Mouse (Mus musculus) adrenal gland, postnatal 25 days (tissue): ENCODE measurements around the gene Gm11232. TPM values are rescaled to one million over a fixed set of nuclear protein-coding genes. Genes with fewer than 3 reads are reported as not detected.

Experiments used
- DNase-seq: peaks from one replicate; pipeline ENCODE4 v3.0.0; 2021; ENCODE audit warnings: mixed read lengths
- long read RNA-seq: library from polyadenylated mRNA; stranded (forward); transcript quantifications from one replicate; pipeline ENCODE4 v2.0.0, GENCODE M21; 2021
- total RNA-seq: library from RNA; stranded (reverse); gene quantifications from 2 replicates; pipeline ENCODE4 v1.2.3, GENCODE M21; 2021

Gene Gm11232
- total RNA-seq, result not detected in 2 replicates
- long read RNA-seq, result 0 reads

DNA sequence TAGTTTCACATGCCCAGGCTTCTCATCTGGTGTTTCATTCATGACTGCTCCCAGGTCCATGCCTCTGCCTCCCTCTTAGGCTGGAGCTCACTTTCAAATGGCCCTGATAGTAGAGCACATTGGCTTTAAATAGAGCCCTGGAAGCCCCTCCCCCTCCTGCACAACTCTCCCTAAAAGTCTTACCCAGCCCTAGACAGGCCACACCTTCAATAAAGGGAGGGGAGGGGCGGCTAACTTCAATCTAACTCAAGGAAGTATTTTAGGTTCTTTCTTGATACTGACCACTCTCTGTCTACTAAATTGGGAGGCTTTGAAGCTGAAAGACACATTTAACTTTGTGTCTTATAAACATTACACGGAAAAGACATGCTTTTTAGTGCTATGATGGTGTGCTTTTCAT lies at the start of gene Gm11232:
Gene Gm11232 (minus strand): TSS at position 101 of the 400 bp plus-strand sequence.
- no peak for DNase-seq

GRCm38 (mm10) chr4:71805977-71806534 lies 48.3 kb upstream of the Gm11232 start:
- no peak for DNase-seq

- DNase-seq, result no peak
Observed at GRCm38 (mm10) chr4:71765529-71765928, 7.8 kb upstream of the Gm11232 start.

- no peak for DNase-seq
Observed at GRCm38 (mm10) chr4:71765071-71765470, 7.3 kb upstream of the Gm11232 start.

DNA sequence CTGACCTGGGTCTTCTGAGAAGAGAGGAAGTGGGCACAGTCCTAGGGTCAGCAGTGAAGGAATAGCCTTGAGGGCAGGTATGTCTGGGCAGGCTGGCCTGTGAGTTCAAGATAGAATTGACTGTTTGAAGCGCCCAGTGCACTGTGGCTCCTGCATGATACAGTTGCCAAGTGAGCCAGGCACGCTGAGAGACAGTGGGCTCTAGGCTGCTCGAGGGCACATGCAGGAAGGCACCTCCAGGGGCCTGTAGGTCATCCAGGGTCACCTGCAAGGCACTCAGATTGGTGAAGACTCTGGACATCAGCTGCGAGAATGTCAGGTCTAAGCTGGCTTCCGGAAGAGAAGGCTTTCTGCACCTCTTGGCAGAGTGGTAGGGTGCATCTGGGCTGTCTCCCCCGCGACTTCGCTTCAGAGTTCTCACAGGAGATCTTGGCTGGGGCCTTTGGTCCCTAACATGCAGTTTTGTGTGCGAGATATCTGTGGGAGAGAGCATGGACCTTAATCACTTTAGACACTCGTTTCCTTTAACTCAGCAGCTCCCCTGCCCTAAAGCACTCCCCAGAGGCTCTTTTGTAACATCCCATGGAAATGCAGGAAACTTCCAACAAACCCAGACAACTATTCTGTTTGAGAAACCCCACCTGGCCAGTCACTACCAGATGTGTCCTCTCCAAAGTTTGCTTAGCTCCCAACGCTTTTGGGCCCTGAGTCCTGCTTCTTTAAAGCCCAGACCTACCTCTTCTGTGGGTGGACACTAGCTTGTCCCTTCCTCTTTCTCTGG lies 1.1 kb downstream of the Gm11232 start:
- no peak for DNase-seq

GRCm38 (mm10) chr4:71745741-71746140 lies 12.0 kb downstream of the Gm11232 start:
- no peak for DNase-seq

GRCm38 (mm10) chr4:71736529-71736928 lies 21.2 kb downstream of the Gm11232 start:
- no peak for DNase-seq

- DNase-seq, result no peak
Observed at GRCm38 (mm10) chr4:71735261-71735660, 22.5 kb downstream of the Gm11232 start.

DNA sequence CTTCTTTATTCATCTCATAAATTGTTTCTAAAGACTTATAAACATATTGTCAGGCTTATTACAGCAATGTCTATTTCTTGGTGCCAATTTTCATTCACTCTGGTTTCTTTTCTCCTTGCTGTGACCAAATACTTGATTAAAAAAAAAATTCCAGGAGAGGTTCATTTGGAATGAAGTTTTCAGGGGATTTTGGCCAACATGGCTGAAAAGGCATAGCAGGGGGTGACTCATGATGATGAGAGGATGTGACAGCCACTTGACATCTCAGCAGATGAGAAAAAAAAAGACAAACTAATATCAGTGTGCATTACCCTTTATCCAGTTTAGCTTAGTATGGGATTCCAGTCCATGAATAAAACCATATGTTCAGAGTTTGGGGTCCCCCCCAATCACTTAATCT lies 28.4 kb downstream of the Gm11232 start:
- DNase-seq, result no peak

GRCm38 (mm10) chr4:71727611-71728010 lies 30.2 kb downstream of the Gm11232 start:
- no peak for DNase-seq

DNA sequence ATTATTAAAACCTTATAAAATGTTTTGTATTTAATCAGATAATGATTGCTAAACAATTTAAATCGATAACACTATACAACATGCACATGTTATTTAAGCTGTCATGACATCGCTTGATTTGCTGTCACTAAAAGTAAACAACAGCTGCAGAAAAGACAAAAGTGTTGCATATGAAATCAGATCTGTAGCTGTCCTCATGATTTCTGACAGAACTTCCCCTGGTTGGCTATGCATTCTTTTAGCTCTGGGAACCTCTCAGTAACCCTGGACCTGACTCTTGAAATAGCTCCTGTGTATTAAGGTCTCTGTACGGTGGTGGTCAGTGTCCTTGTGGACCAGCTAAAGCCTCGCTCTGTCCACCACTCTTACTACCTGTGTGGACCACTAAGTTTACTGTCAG lies 30.7 kb downstream of the Gm11232 start:
- DNase-seq, result no peak

DNA sequence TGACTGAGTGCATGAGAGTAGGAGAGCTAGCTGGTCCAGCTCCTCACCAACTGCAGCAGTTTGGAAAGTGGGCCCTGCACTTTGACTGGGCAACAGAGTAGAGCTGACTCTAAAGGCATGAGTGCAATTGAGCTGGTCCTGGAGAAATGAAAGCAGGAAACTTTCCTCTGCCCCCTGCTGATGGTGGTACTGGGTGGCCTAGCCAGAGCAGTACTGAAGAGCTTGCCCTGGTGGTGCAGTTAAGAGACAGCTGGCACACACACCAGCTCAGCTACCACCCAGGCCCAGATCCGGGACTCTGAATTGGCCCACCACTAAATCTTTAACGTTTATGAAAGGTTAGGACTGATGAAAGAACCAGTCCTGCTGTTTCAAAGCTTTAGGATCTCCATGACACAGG lies 31.9 kb downstream of the Gm11232 start:
- no peak for DNase-seq
